Mouse (Mus musculus): Measurements from ENCODE around the gene Pkmyt1. TPM values are rescaled to one million over a fixed set of nuclear protein-coding genes. Genes with fewer than 3 reads are reported as not detected.

Gene Pkmyt1
- total RNA-seq, 4 experiments from 2014 or later: 0.17 to 0.65 (median 0.40) TPM

- DNase-seq (ENCODE audit: low spot score in 2 of 2): peak; percentile 25 to 44
These were observed 59.7 kb downstream of the Pkmyt1 start, which contains the start of gene Flywch2 for GRCm38 (mm10) chr17:23785561-23786471. Gene Flywch2 (minus strand): TSS chr17:23786081.

Other genes starting within 250 kb of the Pkmyt1 start
- gene Vmn2r117, start 246.6 kb upstream of the Pkmyt1 start, total RNA-seq (2022): not detected
- gene Zfp213, start 162.1 kb upstream of the Pkmyt1 start, total RNA-seq (2022): 1 to 10 TPM; 2.1 to 2.7 (median 2.2) TPM
- 1 to 10 TPM; 2.8 to 3.9 (median 3.2) TPM for gene Zfp13, start 126.8 kb upstream of the Pkmyt1 start, total RNA-seq (2022)
- gene Zscan10, start 125.5 kb upstream of the Pkmyt1 start, total RNA-seq (2022): not detected
- not detected for gene Mmp25, start 81.1 kb upstream of the Pkmyt1 start, total RNA-seq (2022)
- gene Bicdl2, start 65.8 kb upstream of the Pkmyt1 start, total RNA-seq (2022): not detected
- gene Hcfc1r1, start 52.7 kb upstream of the Pkmyt1 start, total RNA-seq (2022): 100 to 1,000 TPM; 108 to 127 (median 120) TPM
- gene Thoc6, start 52.5 kb upstream of the Pkmyt1 start, total RNA-seq (2022): 1 to 10 TPM; 6.7 to 7.9 (median 7.3) TPM
- gene Tnfrsf12a, start 48.9 kb upstream of the Pkmyt1 start, total RNA-seq (2022): 10 to 100 TPM; 26.6 to 49.4 (median 30.1) TPM
- gene Cldn6, start 47.1 kb upstream of the Pkmyt1 start, total RNA-seq (2022): not detected
- under 1 TPM in 1 of 4 experiments, not detected in 3; 0.36 TPM for gene Cldn9, start 42.3 kb upstream of the Pkmyt1 start, total RNA-seq (2022)
- gene 1520401A03Rik, start 3.6 kb upstream of the Pkmyt1 start, total RNA-seq (2022): not detected
- 1 to 10 TPM; 1.5 to 2.5 (median 1.9) TPM for gene Paqr4, start 14.5 kb downstream of the Pkmyt1 start, total RNA-seq (2022)
- gene Kremen2, start 19.5 kb downstream of the Pkmyt1 start, total RNA-seq (2022): not detected
- gene Flywch1, start 45.3 kb downstream of the Pkmyt1 start, total RNA-seq (2022): 10 to 100 TPM; 48.7 to 63.8 (median 54.3) TPM
- not detected for gene Flywch2, start 59.7 kb downstream of the Pkmyt1 start, total RNA-seq (2022)
- 100 to 1,000 TPM; 152 to 180 (median 170) TPM for gene Srrm2, start 64.2 kb downstream of the Pkmyt1 start, total RNA-seq (2022)
- gene Elob, start 102.8 kb downstream of the Pkmyt1 start, total RNA-seq (2022): 100 to 1,000 TPM; 403 to 511 (median 426) TPM
- gene Prss33, start 109.7 kb downstream of the Pkmyt1 start, total RNA-seq (2022): not detected
- not detected for gene Prss32, start 117.5 kb downstream of the Pkmyt1 start, total RNA-seq (2022)
- gene Prss41, start 117.8 kb downstream of the Pkmyt1 start, total RNA-seq (2022): under 1 TPM in 2 of 4 experiments, not detected in 2; 0.68 to 0.85 TPM
- gene Prss21, start 141.7 kb downstream of the Pkmyt1 start, total RNA-seq (2022): not detected
- gene Dcpp1, start 154.5 kb downstream of the Pkmyt1 start, total RNA-seq (2022): not detected
- gene Dcpp2, start 154.5 kb downstream of the Pkmyt1 start, total RNA-seq (2022): not detected
- not detected for gene Dcpp3, start 191.1 kb downstream of the Pkmyt1 start, total RNA-seq (2022)
- gene Sbp, start 215.3 kb downstream of the Pkmyt1 start, total RNA-seq (2022): not detected
- gene Sbpl, start 228.9 kb downstream of the Pkmyt1 start, total RNA-seq (2022): not detected